Mouse (Mus musculus) liver, postnatal 0 days (tissue): ENCODE data around the gene Arhgap22. TPM values are rescaled to one million over a fixed set of nuclear protein-coding genes. Genes with fewer than 3 reads are reported as not detected.

Source experiments
- ATAC-seq: fragments of 200-750 bp; cut with Nextera tagmentation; 2 replicates; pipeline ENCODE4 v1.8.0; 2017; ENCODE audit warnings: mild to moderate bottlenecking, moderate library complexity
- DNase-seq: peaks from one replicate; pipeline ENCODE4 v3.0.0-alpha.2; 2016
- H3K27ac ChIP-seq: fragments of 300-500 bp; sonication (generic); 2 replicates; pipeline ENCODE4 v1.5.1; 2014; ENCODE audit warnings: antibody characterized with exemption, moderate library complexity, mild to moderate bottlenecking, low read depth
- H3K27me3 ChIP-seq: fragments of 300-500 bp; sonication (generic); 2 replicates; pipeline ENCODE4 v1.6.1; 2014; ENCODE audit warnings: low read length, control low read depth, mixed read lengths; ENCODE audit not compliant: insufficient read depth
- H3K36me3 ChIP-seq: fragments of 300-500 bp; sonication (generic); replicated peaks from 2 replicates; pipeline ENCODE4 v1.6.1; 2014; ENCODE audit warnings: mild to moderate bottlenecking, control low read depth, low read length, moderate library complexity, mixed read lengths; ENCODE audit not compliant: insufficient read depth
- H3K4me1 ChIP-seq: fragments of 300-500 bp; sonication (generic); 2 replicates; pipeline ENCODE4 v1.6.1; 2014; ENCODE audit warnings: antibody characterized with exemption, mild to moderate bottlenecking, control low read depth; ENCODE audit not compliant: insufficient read depth
- H3K4me2 ChIP-seq: fragments of 300-500 bp; sonication (generic); 2 replicates; pipeline ENCODE4 v1.6.1; 2014; ENCODE audit warnings: low read depth, mild to moderate bottlenecking, low read length, moderate library complexity, mixed read lengths
- H3K4me3 ChIP-seq: fragments of 300-500 bp; sonication (generic); 2 replicates; pipeline ENCODE4 v1.5.1; 2014; ENCODE audit warnings: low read depth, low read length
- H3K9ac ChIP-seq: fragments of 300-500 bp; sonication (generic); replicated peaks from 2 replicates; pipeline ENCODE4 v1.6.1; 2014; ENCODE audit warnings: mild to moderate bottlenecking, moderate library complexity
- H3K9me3 ChIP-seq: fragments of 300-500 bp; sonication (generic); 2 replicates; pipeline ENCODE4 v1.6.1; 2016; ENCODE audit warnings: mild to moderate bottlenecking, control low read depth, low read length, mixed read lengths
- CTCF ChIP-seq: sonication (generic); IDR thresholded peaks from 2 replicates; pipeline ENCODE4 v1.5.1; 2016; ENCODE audit warnings: antibody characterized with exemption, low read depth
- EP300 ChIP-seq: IDR thresholded peaks from 2 replicates; pipeline ENCODE4 v1.6.1; 2016; ENCODE audit warnings: antibody characterized with exemption, low read depth, mild to moderate bottlenecking
- WGBS: fragments of 180-500 bp; shearing (Covaris S2); extraction: QIAGEN DNeasy Blood & Tissue Kit; methylation state at CpG from one replicate; pipeline ENCODE4 v1.1.7; 2014; ENCODE audit not compliant: insufficient replicate concordance; 5-methylcytosine and 5-hydroxymethylcytosine counted together
- polyA plus RNA-seq: library from polyadenylated mRNA; unstranded; fragments of >200 nt; fragmentation: Nextera tagmentation; extraction: Ambion mirVana; gene quantifications from 2 replicates; pipeline ENCODE4 v1.2.1, GENCODE M21; 2015

The Arhgap22 gene
- polyA plus RNA-seq, 1 experiment from 2014 or later, result 0.73 TPM

DNA sequence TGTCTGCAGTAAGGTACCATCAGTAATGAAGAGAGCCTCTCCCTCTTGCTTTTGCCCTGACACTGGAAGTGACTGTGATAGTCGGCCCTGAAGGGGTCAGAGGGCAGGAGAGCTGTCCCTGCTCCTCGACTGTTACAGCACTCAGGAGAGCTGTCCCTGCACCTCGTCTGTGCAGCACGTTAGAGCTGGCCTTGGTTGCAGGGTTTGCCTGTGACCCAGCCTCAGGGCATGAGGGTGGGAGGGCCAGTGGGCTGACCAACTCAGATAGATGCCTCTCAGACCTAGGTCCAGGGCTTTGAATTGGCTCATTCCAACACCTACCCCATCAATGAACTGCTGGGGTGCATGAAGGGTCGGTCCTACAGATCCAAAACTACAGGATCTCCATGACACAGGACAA is 5.5 kb upstream of the Arhgap22 start:
- WGBS, result 24% methylated on average over 5 of the region's 5 CpGs
- no peak overlapping the region for H3K4me2 ChIP-seq
- ATAC-seq, result no peak

DNA sequence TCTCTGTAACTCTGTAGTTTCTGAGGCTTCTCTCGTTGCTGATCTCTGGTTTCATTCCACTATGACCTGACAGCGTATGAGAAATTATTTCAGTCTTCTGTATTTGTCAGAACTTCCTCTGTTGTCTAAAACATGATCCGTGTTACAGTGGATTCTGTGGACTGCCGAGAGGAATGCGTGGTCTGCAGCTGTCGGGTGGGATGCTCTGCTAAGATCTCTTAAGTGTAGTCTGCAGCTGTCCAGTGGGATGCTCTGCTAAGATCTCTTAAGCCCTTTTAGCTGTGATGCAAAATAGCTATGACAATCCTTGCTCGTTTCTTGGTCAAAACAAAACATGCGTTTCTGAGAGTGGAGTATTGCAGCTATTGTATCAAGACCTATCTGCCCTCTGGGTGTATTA is 3.0 kb upstream of the Arhgap22 start:
- Histone ChIP-seq H3K4me1 (peaks cover 9% of the 10 kb centered on the region), H3K9me3 (no peaks in the 10 kb centered on the region), H3K4me2 (no peak overlapping the region), H3K36me3 (no peaks in the 10 kb centered on the region), H3K27me3 (peaks cover 3% of the 10 kb centered on the region; the same call in 1 of the 2 replicates), H3K27ac (no peak overlapping the region), H3K4me3 (no peak overlapping the region), H3K9ac (no peak overlapping the region)
- DNase-seq, result no peak
- ATAC-seq, result no peak
- 70% methylated on average over 8 of the region's 8 CpGs for WGBS
- TF ChIP-seq CTCF (no peak), EP300 (no peak)

More for the DNA sequence above, 5.5 kb upstream of the Arhgap22 start:
- H3K27me3 ChIP-seq, result no peaks in the 10 kb centered on the region
- H3K4me1 ChIP-seq, result no peaks in the 10 kb centered on the region
- no peak for DNase-seq
- H3K9ac ChIP-seq, result no peak overlapping the region
- no peaks in the 10 kb centered on the region for H3K36me3 ChIP-seq
- no peak overlapping the region for H3K4me3 ChIP-seq
- no peak overlapping the region for H3K27ac ChIP-seq
- no peaks in the 10 kb centered on the region for H3K9me3 ChIP-seq
- no peak for TF ChIP-seq EP300
- no peak for TF ChIP-seq CTCF

DNA sequence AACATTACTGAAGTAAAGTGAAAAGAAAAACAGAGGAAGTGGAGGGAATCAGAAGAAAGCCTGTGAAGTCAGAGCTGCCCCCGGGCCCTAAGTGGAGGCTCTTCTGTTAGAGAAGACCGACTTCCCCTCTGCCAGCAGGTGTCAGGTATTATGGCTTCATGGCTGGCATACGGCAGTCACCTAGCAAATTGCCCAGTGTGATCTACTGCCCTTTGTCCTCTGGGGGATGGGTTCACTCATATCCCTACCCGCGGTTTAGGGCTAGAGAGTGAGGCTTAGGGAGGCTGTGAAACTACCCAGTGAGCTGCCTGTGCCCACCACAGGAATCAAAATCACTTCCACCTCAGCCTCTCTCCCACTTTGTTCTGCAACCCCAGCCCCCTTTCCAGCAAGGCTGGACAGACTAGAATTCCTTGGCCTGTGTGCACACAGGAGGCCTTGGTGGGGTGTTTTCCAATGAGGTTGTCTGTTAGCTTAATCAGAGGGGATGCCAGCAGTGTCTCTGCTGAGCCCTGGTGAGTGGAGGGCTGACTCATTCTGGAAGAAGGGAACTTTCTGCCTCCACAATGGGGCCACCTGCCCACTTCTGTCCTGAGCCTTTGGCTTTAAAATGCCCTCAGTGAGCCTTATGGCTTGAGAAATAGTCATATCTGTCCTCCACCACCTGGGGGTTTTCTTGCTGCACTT is 1.4 kb upstream of the Arhgap22 start:
- no peaks in the 10 kb centered on the region for H3K9me3 ChIP-seq
- peaks cover 9% of the 10 kb centered on the region for H3K4me1 ChIP-seq
- DNase-seq (no peak), ATAC-seq (no peak)
- peaks cover 3% of the 10 kb centered on the region; the same call in 1 of the 2 replicates for H3K27me3 ChIP-seq
- TF ChIP-seq EP300, result no peak
- no peak for TF ChIP-seq CTCF
- H3K27ac ChIP-seq, result no peak overlapping the region
- 37% methylated on average over 5 of the region's 5 CpGs for WGBS
- no peak overlapping the region for H3K4me2 ChIP-seq
- no peak overlapping the region for H3K9ac ChIP-seq
- no peaks in the 10 kb centered on the region for H3K36me3 ChIP-seq
- H3K4me3 ChIP-seq, result no peak overlapping the region

DNA sequence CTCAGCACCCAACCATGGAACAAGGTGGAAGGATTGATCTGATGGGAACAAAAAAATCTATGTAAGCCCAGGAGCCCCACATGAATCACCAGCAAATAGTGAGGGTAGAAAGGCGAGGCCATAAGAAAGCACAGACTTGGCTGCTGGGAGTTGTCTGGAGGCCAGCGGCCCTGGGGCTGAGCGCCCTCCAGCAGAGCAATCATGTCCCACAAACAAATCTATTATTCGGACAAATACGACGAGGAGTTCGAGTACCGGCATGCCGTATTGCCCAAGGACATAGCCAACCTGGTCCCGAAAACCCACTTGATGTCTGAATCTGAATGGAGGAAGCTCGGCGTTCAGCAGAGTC is 892 bp upstream of the Arhgap22 start:
- DNase-seq (no peak), ATAC-seq (no peak)
- H3K27ac ChIP-seq, result no peak overlapping the region
- H3K4me2 ChIP-seq, result no peak overlapping the region
- TF ChIP-seq CTCF (no peak), EP300 (no peak)
- WGBS, result 85% methylated on average over 12 of the region's 12 CpGs
- no peak overlapping the region for H3K9ac ChIP-seq
- H3K9me3 ChIP-seq, result no peaks in the 10 kb centered on the region
- H3K36me3 ChIP-seq, result no peaks in the 10 kb centered on the region
- no peak overlapping the region for H3K4me3 ChIP-seq
- peaks cover 9% of the 10 kb centered on the region for H3K4me1 ChIP-seq
- peaks cover 3% of the 10 kb centered on the region; the same call in 1 of the 2 replicates for H3K27me3 ChIP-seq

DNA sequence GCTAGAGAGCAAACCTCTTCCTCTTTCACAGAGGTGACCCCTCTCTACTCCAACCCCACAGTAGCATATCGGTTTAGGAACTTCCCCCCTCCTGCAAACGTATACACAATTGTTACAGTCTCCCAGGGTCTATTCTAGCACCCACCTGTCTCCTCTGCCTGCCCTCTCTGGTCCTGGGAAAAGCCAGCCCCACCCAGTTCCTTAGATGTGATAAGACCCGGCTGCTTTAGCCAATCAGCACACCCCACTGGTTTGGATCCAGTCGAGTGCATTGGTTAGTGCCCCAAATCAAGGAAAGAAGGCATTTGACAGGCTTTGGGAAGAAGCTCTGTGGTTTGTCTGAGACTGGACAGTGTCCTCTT is 922 bp downstream of the Arhgap22 start:
- Histone ChIP-seq H3K4me2 (no peak overlapping the region), H3K9ac (no peak overlapping the region), H3K9me3 (no peaks in the 10 kb centered on the region), H3K4me3 (no peak overlapping the region), H3K27me3 (peaks cover 3% of the 10 kb centered on the region; the same call in 1 of the 2 replicates), H3K4me1 (peaks cover 9% of the 10 kb centered on the region), H3K27ac (no peak overlapping the region), H3K36me3 (no peaks in the 10 kb centered on the region)
- no peak for TF ChIP-seq EP300
- TF ChIP-seq CTCF, result no peak
- ATAC-seq (peak; percentile 12; the same call in 1 of the 2 replicates), DNase-seq (no peak)
- WGBS, result 15% methylated on average over 4 of the region's 4 CpGs

DNA sequence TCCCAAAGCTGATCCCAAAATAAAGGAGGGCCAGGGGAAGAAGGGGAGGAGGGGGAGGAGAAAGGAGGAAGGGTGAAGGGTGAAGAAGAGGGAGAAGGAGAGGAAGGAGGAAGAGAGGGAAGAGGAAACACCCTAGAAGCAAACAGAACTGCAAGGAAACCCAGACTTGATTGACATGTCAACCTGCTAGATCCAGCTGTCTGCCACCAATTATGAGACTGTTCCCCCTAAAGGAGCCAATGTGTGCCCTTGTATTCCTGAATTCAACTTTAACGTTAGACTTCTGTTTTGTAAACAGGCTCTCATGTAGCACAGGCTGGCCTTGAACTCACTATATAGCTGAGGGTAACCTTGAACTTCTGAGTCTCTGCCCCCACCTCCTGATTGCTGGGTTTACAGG is 1.3 kb downstream of the Arhgap22 start:
- WGBS, result 39% methylated on average over 1 of the region's 1 CpGs
- ATAC-seq, result no peak

More for the DNA sequence above, 1.3 kb downstream of the Arhgap22 start:
- Histone ChIP-seq H3K27me3 (peaks cover 3% of the 10 kb centered on the region; the same call in 1 of the 2 replicates), H3K4me3 (no peak overlapping the region), H3K4me2 (no peak overlapping the region), H3K9me3 (no peaks in the 10 kb centered on the region), H3K9ac (no peak overlapping the region), H3K36me3 (no peaks in the 10 kb centered on the region), H3K4me1 (peaks cover 9% of the 10 kb centered on the region), H3K27ac (no peak overlapping the region)
- no peak for DNase-seq
- TF ChIP-seq EP300 (no peak), CTCF (no peak)
